Mouse (Mus musculus) brain, embryonic 14.5 days (tissue): ENCODE measurements around the gene Olfr67.

Source experiments
- CTCF ChIP-seq: fragments of 200-500 bp; IDR thresholded peaks from 2 replicates; pipeline ENCODE4 v1.5.1; 2012; ENCODE audit warnings: inconsistent platforms, mild to moderate bottlenecking, moderate library complexity, borderline replicate concordance; ENCODE audit not compliant: insufficient read depth, insufficient read length; ENCODE audit errors: extremely low read depth
- POLR2A ChIP-seq: fragments of 200-500 bp; IDR thresholded peaks from 2 replicates; pipeline ENCODE4 v1.6.1; 2012; ENCODE audit warnings: mild to moderate bottlenecking, inconsistent platforms, borderline replicate concordance; ENCODE audit not compliant: poor library complexity, insufficient read depth, insufficient read length, severe bottlenecking; ENCODE audit errors: extremely low read depth

GRCm38 (mm10) chr7:103840268-103840667, 48.6 kb upstream of the Olfr67 start, which contains the start of gene Hbb-bh2:
- TF ChIP-seq CTCF (no peak), POLR2A (no peak)
